Comparison of ENCODE assay signal across 8 mouse cellular contexts in the genomic region with DNA sequence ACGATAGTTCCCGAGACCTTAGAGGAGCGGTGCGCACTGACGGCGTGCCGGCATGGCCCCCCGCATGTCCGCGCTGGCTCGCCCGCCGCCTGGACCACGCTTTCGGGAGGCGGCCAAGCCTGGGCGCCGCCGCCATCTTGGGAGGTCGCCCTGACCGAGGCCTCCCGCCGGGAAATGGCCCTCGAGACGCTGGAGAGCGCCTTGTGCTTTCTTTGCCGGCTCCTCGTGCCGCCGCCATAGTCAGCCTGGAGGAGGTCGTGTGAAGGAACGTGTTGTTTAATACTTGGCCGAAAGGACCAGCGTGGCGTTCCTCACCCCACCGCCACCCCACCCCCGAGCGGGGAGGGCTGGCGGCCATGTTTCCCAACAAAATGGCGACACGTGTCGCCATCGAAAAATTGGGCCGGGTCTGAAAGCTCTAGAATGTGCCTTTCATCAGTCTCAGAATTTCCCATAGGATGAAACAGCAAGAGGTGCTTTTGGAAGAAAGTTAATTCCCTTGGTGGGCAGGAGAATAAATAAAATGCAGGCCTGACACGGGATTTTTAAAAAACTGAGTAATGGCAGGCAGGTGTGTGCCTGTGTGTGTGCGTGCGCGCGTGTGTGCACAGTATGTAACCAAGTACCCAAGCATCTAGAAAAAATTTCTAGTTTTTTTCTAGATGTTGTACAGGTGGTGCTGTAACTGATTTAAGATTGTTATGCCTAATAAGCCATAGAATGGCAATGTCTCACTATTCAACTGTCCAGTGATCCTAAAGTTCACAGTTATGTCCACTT. TPM values are rescaled to one million over a fixed set of nuclear protein-coding genes. Genes with fewer than 3 reads are reported as not detected.
DNase-seq lines count a peak whose midpoint lies in the region; ATAC-seq and TF ChIP-seq lines count a peak whose summit lies in the region.

No protein-coding gene starts in this region.

- ATAC-seq in intestine, postnatal 0 days, result peak; percentile 70
- peak; percentile 77 for ATAC-seq in lung, embryonic 14.5 days (ENCODE audit: insufficient read depth)
- peak; percentile 74 for ATAC-seq in neural tube, embryonic 14.5 days (ENCODE audit: low read depth)

- TF ChIP-seq CTCF in intestine, postnatal 0 days (IDR thresholded peaks at IDR 0.05; ENCODE audit: low read depth), result no peak
- no peak for TF ChIP-seq CTCF in lung, embryonic 14.5 days (IDR thresholded peaks at IDR 0.05; ENCODE audit: low read depth)

- H3K9me3 ChIP-seq in intestine, postnatal 0 days (ENCODE audit: control insufficient read depth), result no peaks in the 10 kb centered on the region
- no peaks in the 10 kb centered on the region for H3K9me3 ChIP-seq in lung, embryonic 14.5 days (ENCODE audit: low read depth, low read length)
- H3K9me3 ChIP-seq in neural tube, embryonic 14.5 days (ENCODE audit: control insufficient read depth, low read length), result no peaks in the 10 kb centered on the region

- peak overlapping the region; percentile 97 for H3K27ac ChIP-seq in intestine, postnatal 0 days (ENCODE audit: low read depth, low read length)
- peak overlapping the region; percentile 100 for H3K27ac ChIP-seq in lung, embryonic 14.5 days (ENCODE audit: low read depth)
- H3K27ac ChIP-seq in neural tube, embryonic 14.5 days (ENCODE audit: low read depth, low read length), result peak overlapping the region; percentile 100

- 4% methylated on average over 49 of the region's 49 CpGs for WGBS in intestine, postnatal 0 days
- 4% methylated on average over 49 of the region's 49 CpGs for WGBS in lung, embryonic 14.5 days
- WGBS in neural tube, embryonic 14.5 days, result 5% methylated on average over 49 of the region's 49 CpGs

- H3K4me2 ChIP-seq in intestine, postnatal 0 days (replicated peaks; ENCODE audit: low read depth), result peak overlapping the region; percentile 64
- peak overlapping the region; percentile 82 for H3K4me2 ChIP-seq in lung, embryonic 14.5 days
- peak overlapping the region; percentile 89 for H3K4me2 ChIP-seq in neural tube, embryonic 14.5 days (ENCODE audit: low read depth, low read length)

- peak overlapping the region; percentile 96 for H3K4me3 ChIP-seq in intestine, postnatal 0 days (ENCODE audit: low read depth, low read length)
- peak overlapping the region; percentile 99 for H3K4me3 ChIP-seq in lung, embryonic 14.5 days (ENCODE audit: low read depth, low read length)
- peak overlapping the region; percentile 99 for H3K4me3 ChIP-seq in neural tube, embryonic 14.5 days (ENCODE audit: low read depth, low read length)

- DNase-seq in left cerebral cortex, postnatal 10 days (ENCODE audit: extremely low spot score in 1 of 2, low spot score in 2 of 2), result peak; percentile 62 to 89
- no peak for DNase-seq in left cerebral cortex, postnatal 25 days (ENCODE audit: low spot score in 2 of 2)
- DNase-seq in c-Kit-positive CD71-positive TER-119-positive erythroid progenitor cells, embryonic 14.5 days (ENCODE audit: low spot score), result peak; percentile 74
- peak; percentile 81 for DNase-seq in gastrocnemius, postnatal 14 days
- peak; percentile 84 for DNase-seq in lung, embryonic 14.5 days
- peak; percentile 80 to 87 for DNase-seq in thymus, postnatal 36 days

- H3K27me3 ChIP-seq in intestine, postnatal 0 days (replicated peaks; ENCODE audit: control insufficient read depth, insufficient read depth, low read length), result no peaks in the 10 kb centered on the region
- H3K27me3 ChIP-seq in lung, embryonic 14.5 days (ENCODE audit: insufficient read depth, low read length), result no peaks in the 10 kb centered on the region
- H3K27me3 ChIP-seq in neural tube, embryonic 14.5 days (ENCODE audit: control insufficient read depth, insufficient read depth, low read length), result no peaks in the 10 kb centered on the region; the same call in 1 of the 2 replicates

- intact Hi-C loops in left cerebral cortex, postnatal 10 days (cut with DNase I), result loop anchor here (1.0 to 5.0 kb wide), 2 partner anchors 40 to 55 kb away; no protein-coding TSS in a partner anchor
- intact Hi-C loops in left cerebral cortex, postnatal 25 days (cut with DNase I), result loop anchor here (1.0 to 5.0 kb wide), 4 partner anchors 55 to 205 kb away; partner anchors contain the start of gene Gmcl1
- intact Hi-C loops in gastrocnemius, postnatal 14 days (cut with DNase I; ENCODE audit: low total_unique reads), result loop anchor here (5.0 kb wide), 1 partner anchor 55 kb away; no protein-coding TSS in a partner anchor

- H3K36me3 ChIP-seq in intestine, postnatal 0 days (ENCODE audit: control insufficient read depth, insufficient read depth), result peaks cover 17% of the 10 kb centered on the region; the same call in 1 of the 2 replicates
- peaks cover 33% of the 10 kb centered on the region for H3K36me3 ChIP-seq in lung, embryonic 14.5 days (ENCODE audit: insufficient read depth)
- peaks cover 2% of the 10 kb centered on the region; the same call in 1 of the 2 replicates for H3K36me3 ChIP-seq in neural tube, embryonic 14.5 days (ENCODE audit: control insufficient read depth, insufficient read depth, low read length)

- peak overlapping the region; percentile 84 for H3K9ac ChIP-seq in intestine, postnatal 0 days (ENCODE audit: low read depth, low read length)
- peak overlapping the region; percentile 99 for H3K9ac ChIP-seq in lung, embryonic 14.5 days
- H3K9ac ChIP-seq in neural tube, embryonic 14.5 days (replicated peaks; ENCODE audit: low read depth, low read length), result peak overlapping the region; percentile 99

- H3K4me1 ChIP-seq in intestine, postnatal 0 days (replicated peaks; ENCODE audit: control insufficient read depth, insufficient read depth, low read length), result peaks cover 14% of the 10 kb centered on the region
- peaks cover 10% of the 10 kb centered on the region; the same call in 1 of the 2 replicates for H3K4me1 ChIP-seq in lung, embryonic 14.5 days (ENCODE audit: insufficient read depth)
- peaks cover 21% of the 10 kb centered on the region; the same call in 1 of the 2 replicates for H3K4me1 ChIP-seq in neural tube, embryonic 14.5 days (ENCODE audit: control insufficient read depth, insufficient read depth, low read length)

RNA-seq across cellular contexts. Expression of gene Pcbp1, which starts 1.0 kb away (rescaled TPM):
- 100 to 1,000 TPM; 175 to 177 TPM for total RNA-seq in left cerebral cortex, postnatal 10 days (2021)
- 100 to 1,000 TPM; 183 to 189 TPM for total RNA-seq in left cerebral cortex, postnatal 25 days (2021)
- total RNA-seq in gastrocnemius, postnatal 14 days (2021), result 100 to 1,000 TPM; 128 to 164 TPM
- polyA plus RNA-seq in intestine, postnatal 0 days (2015; fragmentation: Nextera tagmentation; extraction: Ambion mirVana), result 326 and 327 TPM in 2 replicates
- 552 and 588 TPM in 2 replicates for polyA plus RNA-seq in lung, embryonic 14.5 days (2014; fragmentation: Nextera tagmentation; extraction: Ambion mirVana)
- 238 and 312 TPM in 2 replicates for polyA plus RNA-seq in neural tube, embryonic 14.5 days (2014; fragmentation: Nextera tagmentation; extraction: Ambion mirVana)

Comparison
In these comparisons a context has a peak if more than half of its experiments do, and no peak if none do; other contexts are left out.
1. DNase-seq: peak in left cerebral cortex, postnatal 10 days (2 of 2), c-Kit-positive CD71-positive TER-119-positive erythroid progenitor cells, embryonic 14.5 days (single experiment), gastrocnemius, postnatal 14 days (single experiment), lung, embryonic 14.5 days (single experiment) and thymus, postnatal 36 days (2 of 2); none in left cerebral cortex, postnatal 25 days (0 of 2).
2. Peak in every context shown above with its lines, with median percentiles within 50 percentile points of each other: ATAC-seq, H3K27ac ChIP-seq, H3K4me2 ChIP-seq, H3K4me3 ChIP-seq and H3K9ac ChIP-seq.